Mouse (Mus musculus): Measurements from ENCODE around the gene Ltbr. TPM values are rescaled to one million over a fixed set of nuclear protein-coding genes. Genes with fewer than 3 reads are reported as not detected.
"Not testable (repeated sequence)": the region's sequence is repeated elsewhere in the genome, so short reads cannot be mapped to it uniquely, and the experiment has no call there.

Ltbr gene
- polyA plus RNA-seq, 1 experiment from 2014 or later = 67.4 TPM

GRCm38 (mm10) chr6:125312171-125312570 is 1.5 kb downstream of the Ltbr start:
- Histone ChIP-seq H3K27me3 (replicated peaks; ENCODE audit: control insufficient read depth, insufficient read depth, low read length) (no peaks in the 10 kb centered on the region), H3K27ac (ENCODE audit: low read depth) (no peak overlapping the region), H3K4me2 (ENCODE audit: low read length) (peak overlapping the region; percentile 86), H3K9ac (ENCODE audit: low read length) (peak overlapping the region; percentile 93), H3K4me3 (ENCODE audit: low read depth, low read length) (peak overlapping the region; percentile 63; the same call in 1 of the 2 replicates), H3K4me1 (replicated peaks; ENCODE audit: control insufficient read depth, insufficient read depth, low read length) (peaks cover 30% of the 10 kb centered on the region), H3K36me3 (ENCODE audit: control insufficient read depth, insufficient read depth, low read length) (peaks cover 36% of the 10 kb centered on the region), H3K9me3 (ENCODE audit: control insufficient read depth, low read length) (no peaks in the 10 kb centered on the region)
- ATAC-seq (replicated peaks; ENCODE audit: low FRiP score, low TSS enrichment, low read depth) = no peak
- no peak for DNase-seq (ENCODE audit: low spot score)
- 85% methylated on average over 9 of the region's 9 CpGs for WGBS

GRCm38 (mm10) chr6:125309406-125309805 is 4.3 kb downstream of the Ltbr start:
- ATAC-seq (replicated peaks; ENCODE audit: low FRiP score, low TSS enrichment, low read depth) (no peak), DNase-seq (ENCODE audit: low spot score) (no peak)
- no peak overlapping the region for H3K9ac ChIP-seq (ENCODE audit: low read length)
- no peak overlapping the region for H3K4me3 ChIP-seq (ENCODE audit: low read depth, low read length)
- peaks cover 44% of the 10 kb centered on the region for H3K36me3 ChIP-seq (ENCODE audit: control insufficient read depth, insufficient read depth, low read length)
- H3K4me2 ChIP-seq (ENCODE audit: low read length) = no peak overlapping the region
- no peaks in the 10 kb centered on the region for H3K9me3 ChIP-seq (ENCODE audit: control insufficient read depth, low read length)
- peaks cover 28% of the 10 kb centered on the region for H3K4me1 ChIP-seq (replicated peaks; ENCODE audit: control insufficient read depth, insufficient read depth, low read length)
- no peaks in the 10 kb centered on the region for H3K27me3 ChIP-seq (replicated peaks; ENCODE audit: control insufficient read depth, insufficient read depth, low read length)
- 38% methylated on average over 5 of the region's 5 CpGs for whole genome bisulfite sequencing
- H3K27ac ChIP-seq (ENCODE audit: low read depth) = no peak overlapping the region

- H3K4me2 ChIP-seq (ENCODE audit: low read length) = no peak overlapping the region
- H3K36me3 ChIP-seq (ENCODE audit: control insufficient read depth, insufficient read depth, low read length) = peaks cover 44% of the 10 kb centered on the region
- no peak overlapping the region for H3K9ac ChIP-seq (ENCODE audit: low read length)
- DNase-seq (ENCODE audit: low spot score) = no peak
- H3K27ac ChIP-seq (ENCODE audit: low read depth) = no peak overlapping the region
- peaks cover 23% of the 10 kb centered on the region for H3K4me1 ChIP-seq (replicated peaks; ENCODE audit: control insufficient read depth, insufficient read depth, low read length)
- WGBS = 20% methylated on average over 13 of the region's 13 CpGs
- ATAC-seq (replicated peaks; ENCODE audit: low FRiP score, low TSS enrichment, low read depth) = no peak
- H3K27me3 ChIP-seq (replicated peaks; ENCODE audit: control insufficient read depth, insufficient read depth, low read length) = no peaks in the 10 kb centered on the region
- no peaks in the 10 kb centered on the region for H3K9me3 ChIP-seq (ENCODE audit: control insufficient read depth, low read length)
- H3K4me3 ChIP-seq (ENCODE audit: low read depth, low read length) = no peak overlapping the region
Observed at GRCm38 (mm10) chr6:125308921-125309320, 4.8 kb downstream of the Ltbr start.

GRCm38 (mm10) chr6:125307091-125307490 is 6.6 kb downstream of the Ltbr start:
- H3K9me3 ChIP-seq (ENCODE audit: control insufficient read depth, low read length) = no peaks in the 10 kb centered on the region
- peaks cover 14% of the 10 kb centered on the region for H3K4me1 ChIP-seq (replicated peaks; ENCODE audit: control insufficient read depth, insufficient read depth, low read length)
- DNase-seq (ENCODE audit: low spot score) (no peak), ATAC-seq (replicated peaks; ENCODE audit: low FRiP score, low TSS enrichment, low read depth) (no peak)
- H3K9ac ChIP-seq (ENCODE audit: low read length) = no peak overlapping the region
- H3K4me2 ChIP-seq (ENCODE audit: low read length) = no peak overlapping the region
- 89% methylated on average over 5 of the region's 5 CpGs for WGBS
- H3K27me3 ChIP-seq (replicated peaks; ENCODE audit: control insufficient read depth, insufficient read depth, low read length) = no peaks in the 10 kb centered on the region
- no peak overlapping the region for H3K27ac ChIP-seq (ENCODE audit: low read depth)
- H3K36me3 ChIP-seq (ENCODE audit: control insufficient read depth, insufficient read depth, low read length) = peaks cover 44% of the 10 kb centered on the region
- H3K4me3 ChIP-seq (ENCODE audit: low read depth, low read length) = no peak overlapping the region

GRCm38 (mm10) chr6:125305465-125305864 is 8.2 kb downstream of the Ltbr start:
- ATAC-seq (replicated peaks; ENCODE audit: low FRiP score, low TSS enrichment, low read depth) = no peak
- H3K9me3 ChIP-seq (ENCODE audit: control insufficient read depth, low read length) = no peaks in the 10 kb centered on the region
- no peak overlapping the region; the same call in 1 of the 2 replicates for H3K27ac ChIP-seq (ENCODE audit: low read depth)
- no peak for DNase-seq (ENCODE audit: low spot score)
- WGBS = 59% methylated on average over 6 of the region's 6 CpGs
- peaks cover 5% of the 10 kb centered on the region for H3K4me1 ChIP-seq (replicated peaks; ENCODE audit: control insufficient read depth, insufficient read depth, low read length)
- H3K4me3 ChIP-seq (ENCODE audit: low read depth, low read length) = no peak overlapping the region
- no peaks in the 10 kb centered on the region for H3K27me3 ChIP-seq (replicated peaks; ENCODE audit: control insufficient read depth, insufficient read depth, low read length)
- peaks cover 32% of the 10 kb centered on the region for H3K36me3 ChIP-seq (ENCODE audit: control insufficient read depth, insufficient read depth, low read length)
- no peak overlapping the region for H3K9ac ChIP-seq (ENCODE audit: low read length)
- H3K4me2 ChIP-seq (ENCODE audit: low read length) = no peak overlapping the region

- H3K27me3 ChIP-seq (replicated peaks; ENCODE audit: control insufficient read depth, insufficient read depth, low read length); H3K9me3 ChIP-seq (ENCODE audit: control insufficient read depth, low read length); DNase-seq (ENCODE audit: low spot score); H3K4me1 ChIP-seq (replicated peaks; ENCODE audit: control insufficient read depth, insufficient read depth, low read length); ATAC-seq (replicated peaks; ENCODE audit: low FRiP score, low TSS enrichment, low read depth); H3K9ac ChIP-seq (ENCODE audit: low read length); H3K4me3 ChIP-seq (ENCODE audit: low read depth, low read length); H3K4me2 ChIP-seq (ENCODE audit: low read length); H3K27ac ChIP-seq (ENCODE audit: low read depth): not testable (repeated sequence)
- 86% methylated on average over 7 of the region's 7 CpGs for WGBS
- H3K36me3 ChIP-seq (ENCODE audit: control insufficient read depth, insufficient read depth, low read length) = peaks cover 26% of the 10 kb centered on the region
Observed at GRCm38 (mm10) chr6:125304408-125304807, 9.3 kb downstream of the Ltbr start.

- DNase-seq (ENCODE audit: low spot score) = no peak
- no peak for ATAC-seq (replicated peaks; ENCODE audit: low FRiP score, low TSS enrichment, low read depth)
- H3K36me3 ChIP-seq (ENCODE audit: control insufficient read depth, insufficient read depth, low read length) = peaks cover 15% of the 10 kb centered on the region
- H3K9me3 ChIP-seq (ENCODE audit: control insufficient read depth, low read length) = no peaks in the 10 kb centered on the region
- no peaks in the 10 kb centered on the region for H3K27me3 ChIP-seq (replicated peaks; ENCODE audit: control insufficient read depth, insufficient read depth, low read length)
- no peak overlapping the region for H3K9ac ChIP-seq (ENCODE audit: low read length)
- no peak overlapping the region for H3K27ac ChIP-seq (ENCODE audit: low read depth)
- WGBS = 76% methylated on average over 4 of the region's 4 CpGs
- no peak overlapping the region for H3K4me3 ChIP-seq (ENCODE audit: low read depth, low read length)
- no peak overlapping the region for H3K4me2 ChIP-seq (ENCODE audit: low read length)
- no peaks in the 10 kb centered on the region for H3K4me1 ChIP-seq (replicated peaks; ENCODE audit: control insufficient read depth, insufficient read depth, low read length)
Observed at GRCm38 (mm10) chr6:125303242-125303641, 10.4 kb downstream of the Ltbr start.

GRCm38 (mm10) chr6:125302231-125302982 is 11.3 kb downstream of the Ltbr start:
- Histone ChIP-seq H3K27me3 (replicated peaks; ENCODE audit: control insufficient read depth, insufficient read depth, low read length) (no peaks in the 10 kb centered on the region), H3K4me1 (replicated peaks; ENCODE audit: control insufficient read depth, insufficient read depth, low read length) (no peaks in the 10 kb centered on the region), H3K9ac (ENCODE audit: low read length) (no peak overlapping the region), H3K27ac (ENCODE audit: low read depth) (0 out of 2 replicates have a peak overlapping the region, but pooled peaks have one; percentile 14), H3K4me3 (ENCODE audit: low read depth, low read length) (no peak overlapping the region), H3K9me3 (ENCODE audit: control insufficient read depth, low read length) (no peaks in the 10 kb centered on the region), H3K4me2 (ENCODE audit: low read length) (no peak overlapping the region), H3K36me3 (ENCODE audit: control insufficient read depth, insufficient read depth, low read length) (peaks cover 10% of the 10 kb centered on the region)
- WGBS = 78% methylated on average over 24 of the region's 24 CpGs
- DNase-seq (ENCODE audit: low spot score) = no peak
- no peak for ATAC-seq (replicated peaks; ENCODE audit: low FRiP score, low TSS enrichment, low read depth)

- ATAC-seq (replicated peaks; ENCODE audit: low FRiP score, low TSS enrichment, low read depth) = no peak
- H3K27me3 ChIP-seq (replicated peaks; ENCODE audit: control insufficient read depth, insufficient read depth, low read length) = no peaks in the 10 kb centered on the region
- 64% methylated on average over 1 of the region's 1 CpGs for WGBS
Observed at GRCm38 (mm10) chr6:125300982-125301381, 12.7 kb downstream of the Ltbr start.

More at GRCm38 (mm10) chr6:125300982-125301381, 12.7 kb downstream of the Ltbr start:
- no peak for DNase-seq (ENCODE audit: low spot score)
- no peak overlapping the region for H3K4me3 ChIP-seq (ENCODE audit: low read depth, low read length)
- H3K36me3 ChIP-seq (ENCODE audit: control insufficient read depth, insufficient read depth, low read length) = no peaks in the 10 kb centered on the region
- no peaks in the 10 kb centered on the region for H3K9me3 ChIP-seq (ENCODE audit: control insufficient read depth, low read length)
- H3K4me1 ChIP-seq (replicated peaks; ENCODE audit: control insufficient read depth, insufficient read depth, low read length) = no peaks in the 10 kb centered on the region
- H3K4me2 ChIP-seq (ENCODE audit: low read length) = no peak overlapping the region
- H3K9ac ChIP-seq (ENCODE audit: low read length) = no peak overlapping the region
- H3K27ac ChIP-seq (ENCODE audit: low read depth) = no peak overlapping the region
